Mouse (Mus musculus): ENCODE data around the gene Laptm5.
A peak's percentile ranks its signal among the peaks of the same experiment; 100 is the strongest.

The Laptm5 gene

GRCm38 (mm10) chr4:130899782-130900427, 13.0 kb upstream of the Laptm5 start:
- peak; percentile 18 for DNase-seq

DNA sequence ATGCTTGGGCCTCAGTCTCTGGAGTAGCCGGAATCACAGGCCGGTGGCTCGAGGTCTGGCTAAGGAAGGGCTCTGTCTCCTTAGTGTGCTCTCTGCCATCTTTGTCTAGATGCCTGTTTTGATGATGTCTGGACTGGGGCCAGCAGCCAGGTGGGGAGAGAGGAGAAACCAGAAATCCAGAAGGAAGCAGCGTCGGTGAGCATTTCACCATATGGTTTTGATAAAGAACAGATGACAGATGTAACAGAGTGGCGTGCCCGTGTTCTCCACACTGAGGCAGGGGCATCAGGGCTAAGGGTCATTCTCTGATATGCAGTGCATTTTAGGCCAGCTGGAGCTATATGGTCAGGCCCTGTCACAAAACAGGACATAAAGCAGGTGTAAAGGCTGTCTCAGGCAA, 12.2 kb upstream of the Laptm5 start:
- DNase-seq, result no peak

- no peak for DNase-seq
Observed at GRCm38 (mm10) chr4:130902289-130902781, 10.6 kb upstream of the Laptm5 start.

DNA sequence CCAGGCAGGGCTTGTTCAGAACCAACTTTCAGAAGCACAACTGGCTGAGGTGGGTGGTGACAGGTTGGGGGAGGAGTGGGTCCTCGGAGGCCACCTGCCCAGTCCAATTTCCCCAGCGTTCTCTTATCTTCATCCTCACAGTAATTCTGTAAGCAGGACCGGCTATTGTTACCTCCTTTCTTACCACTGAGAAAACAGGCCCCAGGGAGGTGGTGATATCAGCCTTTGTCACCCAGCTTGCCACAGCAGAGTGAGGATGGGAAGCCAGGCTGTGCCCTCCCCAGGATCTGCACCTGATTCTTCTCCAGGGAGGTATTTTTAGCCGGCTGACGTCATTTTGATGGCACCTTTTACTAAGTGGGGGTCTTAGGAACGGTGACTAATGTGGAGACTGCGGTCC, 7.9 kb upstream of the Laptm5 start:
- no peak for DNase-seq

DNA sequence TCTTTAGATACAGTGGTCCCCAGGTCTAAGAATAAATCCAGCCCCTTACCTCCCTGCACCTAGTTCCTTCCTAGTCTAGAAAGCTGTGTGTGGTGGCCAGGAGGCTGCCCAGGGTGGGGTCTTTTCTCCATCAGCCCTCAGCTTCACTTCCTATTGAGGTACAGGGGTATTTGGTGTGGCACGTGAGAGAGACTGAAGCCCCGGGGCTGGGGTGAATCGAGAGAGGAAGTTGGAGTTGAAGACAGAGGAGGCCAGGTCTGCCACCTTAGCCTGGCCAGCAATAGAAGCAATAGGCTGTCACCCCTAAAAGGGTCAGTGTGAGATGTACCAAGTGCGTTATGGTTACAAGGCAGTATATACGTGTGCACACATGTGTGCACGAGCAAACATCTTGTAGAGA, 7.0 kb upstream of the Laptm5 start:
- no peak for DNase-seq

- DNase-seq, result peak; percentile 43
Observed at GRCm38 (mm10) chr4:130906296-130906695, 6.6 kb upstream of the Laptm5 start.

GRCm38 (mm10) chr4:130907200-130908069, 5.5 kb upstream of the Laptm5 start:
- DNase-seq, result no peak

- DNase-seq, result no peak
Observed at GRCm38 (mm10) chr4:130908133-130908532, 4.8 kb upstream of the Laptm5 start.

DNA sequence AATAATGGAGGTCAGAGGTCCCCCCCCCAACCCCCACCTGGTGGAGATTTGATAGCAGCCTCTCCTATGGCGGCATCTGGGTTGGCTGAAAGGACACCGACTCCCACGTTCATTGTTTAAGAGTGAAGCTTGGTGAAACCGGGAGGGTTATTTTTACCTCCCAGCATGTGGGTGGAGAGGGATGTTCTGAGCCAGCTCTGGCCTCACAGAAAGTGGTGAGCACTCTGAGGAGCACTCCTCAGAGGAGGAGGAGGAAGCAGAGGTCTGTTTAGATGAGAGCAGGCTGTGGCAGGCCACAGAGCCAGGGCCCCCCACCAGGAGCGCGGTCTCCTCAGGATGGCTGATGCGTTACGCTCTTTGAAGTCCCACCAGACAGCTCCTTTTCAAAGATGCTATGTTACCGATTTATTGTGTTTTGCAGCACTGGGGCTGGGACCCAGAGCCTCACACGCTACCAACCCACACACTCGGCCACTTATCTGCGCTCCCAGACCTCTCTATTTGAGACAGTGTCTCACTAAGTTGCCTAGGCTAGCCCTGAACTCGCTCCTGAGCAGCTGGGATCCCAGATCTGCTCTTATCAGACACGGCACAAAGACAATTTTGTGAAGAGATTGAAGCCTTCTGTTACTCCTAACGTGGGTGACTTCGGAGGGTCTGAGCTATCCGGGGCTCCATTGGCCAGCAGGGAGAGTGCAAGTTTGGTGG, 3.6 kb upstream of the Laptm5 start:
- DNase-seq, result no peak

- DNase-seq, result no peak
Observed at GRCm38 (mm10) chr4:130910666-130911065, 2.3 kb upstream of the Laptm5 start.

DNA sequence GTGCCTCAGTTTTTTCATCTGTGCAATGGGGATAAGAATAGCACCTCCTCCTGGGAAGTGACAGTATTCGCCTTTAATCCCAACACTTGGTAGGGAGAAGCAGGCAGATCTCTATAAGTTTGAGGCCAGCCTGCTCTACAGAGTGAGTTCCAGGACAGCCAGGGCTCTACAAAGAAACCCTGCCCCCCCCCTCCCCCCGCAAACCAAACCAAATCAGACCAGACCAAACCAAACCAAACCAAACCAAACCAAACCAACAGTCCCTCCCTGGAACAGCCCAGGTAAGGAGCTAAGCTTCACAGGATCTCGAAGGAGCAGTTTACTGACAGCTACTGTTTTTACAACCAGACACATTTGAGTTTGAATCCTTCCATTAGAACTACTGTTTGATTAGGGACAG, 299 bp upstream of the Laptm5 start:
- no peak for DNase-seq

GRCm38 (mm10) chr4:130913511-130913910, 586 bp downstream of the Laptm5 start:
- DNase-seq, result no peak

GRCm38 (mm10) chr4:130914011-130914410, 1.1 kb downstream of the Laptm5 start:
- DNase-seq, result no peak

- DNase-seq, result no peak
Observed at GRCm38 (mm10) chr4:130914527-130914926, 1.6 kb downstream of the Laptm5 start.

- no peak for DNase-seq
Observed at GRCm38 (mm10) chr4:130915006-130915667, 2.2 kb downstream of the Laptm5 start.

DNA sequence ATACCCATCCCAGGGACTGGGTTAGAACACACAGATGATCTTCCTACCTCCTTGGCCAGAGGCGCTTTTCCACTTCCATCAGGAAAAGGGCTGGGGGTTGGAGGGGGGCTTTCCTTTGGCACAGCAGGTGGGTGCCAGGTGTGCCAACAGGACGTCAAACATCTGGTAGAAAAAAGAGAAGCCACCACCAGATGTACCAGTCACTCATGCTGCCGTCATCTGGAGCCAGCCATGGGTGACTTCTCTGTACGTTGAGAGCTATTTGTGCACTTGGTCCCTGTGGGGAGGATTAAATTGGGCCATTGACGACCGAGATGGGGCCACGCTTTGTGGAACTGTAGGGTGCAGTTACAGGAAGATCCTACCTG, 2.7 kb downstream of the Laptm5 start:
- DNase-seq, result no peak

- DNase-seq, result no peak
Observed at GRCm38 (mm10) chr4:130916639-130917038, 3.7 kb downstream of the Laptm5 start.

GRCm38 (mm10) chr4:130917564-130917963, 4.6 kb downstream of the Laptm5 start:
- DNase-seq, result no peak

DNA sequence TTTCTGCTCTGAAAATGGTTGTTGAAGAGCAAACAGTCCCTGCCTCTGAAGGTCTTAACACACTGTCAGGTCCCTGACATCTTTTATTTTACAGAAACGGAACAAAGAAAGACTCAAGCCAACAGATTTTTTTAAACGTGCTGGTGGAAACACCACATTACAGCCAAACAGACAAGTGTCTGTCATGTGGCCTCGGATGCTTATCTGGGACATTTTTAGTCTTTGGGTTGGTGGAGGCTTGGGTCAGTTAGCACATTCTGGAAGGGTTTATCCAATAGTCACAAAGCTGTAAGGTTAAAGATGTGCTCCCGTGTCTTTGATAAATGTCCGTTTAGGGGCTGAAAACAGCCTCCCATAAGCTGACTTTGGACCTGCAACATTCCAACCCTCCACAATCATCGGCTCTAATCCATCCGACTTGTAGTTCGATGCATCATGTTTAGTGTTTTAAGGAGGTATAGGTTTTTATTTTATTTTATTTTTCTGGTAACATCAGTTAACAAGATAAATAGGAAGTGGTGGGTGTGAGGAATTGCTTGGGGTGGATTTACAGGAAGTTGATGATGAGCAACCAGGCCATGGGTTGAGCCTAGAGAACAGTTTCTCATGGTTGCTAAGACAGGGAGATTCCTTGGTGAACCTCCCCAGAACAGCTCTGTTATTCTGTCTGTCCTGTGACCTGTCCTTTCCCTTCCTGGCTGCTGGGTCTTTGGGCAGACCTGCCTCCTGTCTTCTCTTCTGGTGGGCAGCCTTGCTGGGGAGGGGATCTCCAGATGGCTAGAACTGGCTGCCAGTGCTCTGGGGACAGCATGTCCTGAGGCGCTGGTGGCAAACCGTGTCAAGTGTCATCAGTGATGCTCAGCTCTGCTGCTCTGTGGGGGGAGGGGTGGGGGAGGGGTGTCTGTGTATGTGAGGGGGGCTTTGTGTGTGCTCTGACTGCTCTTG, 6.2 kb downstream of the Laptm5 start:
- no peak for DNase-seq

DNA sequence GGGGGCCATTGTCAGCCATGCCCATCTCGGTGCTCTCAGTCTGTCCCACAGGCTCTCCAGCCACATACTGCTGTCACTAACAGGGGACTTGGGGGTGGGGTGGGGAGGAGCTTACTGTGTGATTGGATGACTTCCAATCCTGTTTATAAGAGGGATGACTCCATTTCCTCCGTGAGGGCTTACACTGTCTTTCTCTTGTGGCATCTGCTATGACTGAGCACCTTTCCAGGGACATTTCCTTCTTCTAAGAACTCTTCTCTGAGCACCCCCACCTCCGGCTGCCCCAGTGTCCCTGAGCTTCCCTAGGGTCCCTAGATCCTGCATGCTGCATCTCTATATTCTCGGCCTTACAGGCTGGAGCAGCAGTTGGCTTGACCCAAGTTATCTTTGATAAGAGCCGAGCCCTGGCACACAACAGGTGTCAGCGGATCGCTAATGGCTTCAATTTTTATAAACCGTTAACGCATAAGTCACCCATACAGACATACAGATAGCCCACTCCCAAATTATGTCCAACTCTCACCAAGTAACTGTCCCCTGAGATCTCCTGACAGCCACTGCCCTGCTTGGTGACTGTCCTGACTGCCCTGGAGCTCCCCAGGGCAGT, 6.9 kb downstream of the Laptm5 start:
- DNase-seq, result no peak

DNA sequence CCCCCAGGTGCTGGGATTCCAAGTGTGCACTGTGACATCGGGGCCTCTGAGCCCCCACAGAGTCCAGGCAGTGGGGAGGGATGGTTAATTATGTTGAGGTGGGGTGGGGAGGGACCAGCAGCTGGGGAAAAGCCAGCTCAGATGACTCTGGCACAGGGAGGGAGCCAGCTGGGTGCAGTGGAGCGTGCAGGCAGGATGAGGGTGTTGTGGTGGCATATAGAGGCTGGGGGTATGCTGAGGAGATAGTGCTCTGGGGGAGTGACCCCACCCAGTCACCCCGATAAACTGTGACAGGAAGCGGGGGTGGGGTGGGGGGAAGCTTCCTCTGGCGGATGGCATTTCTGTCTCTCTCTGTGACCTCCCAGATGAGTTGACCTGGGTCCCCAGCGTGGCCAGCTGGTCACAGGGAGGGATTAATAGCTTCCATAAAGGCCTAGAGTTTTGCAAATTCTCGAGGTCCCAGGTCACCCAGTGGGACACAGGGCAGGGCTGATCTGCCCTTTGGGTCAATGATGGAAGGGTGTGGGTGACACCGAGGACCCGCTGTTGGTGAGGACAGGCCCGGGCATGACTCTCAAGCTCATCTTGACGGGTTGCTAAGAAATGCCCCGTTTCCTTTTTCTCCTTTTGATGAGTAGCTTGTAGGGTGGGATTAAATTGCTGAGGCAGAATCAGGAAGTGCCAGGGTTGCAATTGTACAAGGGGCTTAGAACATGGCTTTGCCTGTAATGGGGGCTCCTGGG, 8.2 kb downstream of the Laptm5 start:
- DNase-seq, result no peak

Data from kidney, adult 18-20 months (tissue).